Mouse (Mus musculus) small intestine, adult 2 months (tissue): ENCODE measurements at regions not wholly inside any gene's neighbourhood (a gene's known extent, or its start where the extent isn't known, plus 50 kb on each side); places are given as distances from the start of the nearest gene placed in this dataset.

Experiments
- H3K27ac ChIP-seq: fragments of 200-500 bp; 2 replicates; pipeline ENCODE4 v1.5.1; 2012; ENCODE audit warnings: low read depth, low read length, control low read depth, inconsistent platforms; ENCODE audit not compliant: insufficient read depth
- H3K27me3 ChIP-seq: fragments of 200-500 bp; 2 replicates; pipeline ENCODE4 v1.6.1; 2012; ENCODE audit warnings: mild to moderate bottlenecking, moderate library complexity, low read length, inconsistent platforms; ENCODE audit not compliant: control insufficient read depth, insufficient read depth
- H3K36me3 ChIP-seq: fragments of 200-500 bp; 2 replicates; pipeline ENCODE4 v1.6.1; 2012; ENCODE audit warnings: mild to moderate bottlenecking, low read length, control low read depth, inconsistent platforms; ENCODE audit not compliant: control insufficient read depth, insufficient read depth
- H3K4me1 ChIP-seq: fragments of 200-500 bp; 2 replicates; pipeline ENCODE4 v1.6.1; 2012; ENCODE audit warnings: low read length, inconsistent platforms, mixed read lengths; ENCODE audit not compliant: control insufficient read depth, insufficient read depth, insufficient read length
- H3K4me3 ChIP-seq: fragments of 200-500 bp; 2 replicates; pipeline ENCODE4 v1.5.1; 2012; ENCODE audit warnings: low read depth, mild to moderate bottlenecking, control low read depth, inconsistent platforms, low read length, moderate library complexity
- CTCF ChIP-seq: fragments of 200-500 bp; IDR thresholded peaks from 2 replicates; pipeline ENCODE4 v1.5.1; 2012; ENCODE audit warnings: low read depth, mild to moderate bottlenecking, control low read depth, inconsistent platforms, low read length, moderate library complexity, mixed read lengths; ENCODE audit not compliant: insufficient replicate concordance, insufficient read length; ENCODE audit errors: extremely low read depth
- POLR2A ChIP-seq: fragments of 200-500 bp; IDR thresholded peaks from 2 replicates; pipeline ENCODE4 v1.6.1; 2012; ENCODE audit warnings: low read depth, mild to moderate bottlenecking, control low read depth, inconsistent platforms, low read length, moderate library complexity
- WGBS: fragments of 180-500 bp; shearing (Covaris S2); methylation state at CpG from one replicate; pipeline ENCODE4 v1.1.7; 2018; 5-methylcytosine and 5-hydroxymethylcytosine counted together

DNA sequence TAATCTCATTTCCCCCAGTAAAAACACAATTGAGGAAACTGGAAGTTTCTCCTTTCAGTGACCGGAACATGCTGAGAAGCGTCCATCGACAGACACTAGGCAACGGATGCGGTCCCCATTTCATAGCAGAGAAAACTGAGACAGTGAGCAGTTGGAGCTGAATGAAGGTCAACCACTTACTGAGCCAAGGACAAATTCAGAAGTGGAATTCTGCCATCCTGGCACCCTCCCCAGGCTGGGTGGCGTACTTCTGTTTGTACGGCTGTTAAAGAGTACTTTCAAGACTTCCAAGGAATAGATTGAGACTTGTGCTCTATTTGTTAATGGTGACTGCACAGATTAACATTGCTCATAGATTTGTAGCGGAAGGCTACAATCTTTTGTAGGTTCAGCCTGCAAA lies 54.2 kb upstream of the Bhlhe40 start:
- TF ChIP-seq CTCF (no peak), POLR2A (no peak)
- 74% methylated on average over 8 of the region's 8 CpGs for WGBS
- no peak overlapping the region for H3K27ac ChIP-seq
- peaks cover 3% of the 10 kb centered on the region; the same call in 1 of the 2 replicates for H3K4me1 ChIP-seq
- no peak overlapping the region for H3K4me3 ChIP-seq
- no peaks in the 10 kb centered on the region for H3K27me3 ChIP-seq
- H3K36me3 ChIP-seq, result no peaks in the 10 kb centered on the region

DNA sequence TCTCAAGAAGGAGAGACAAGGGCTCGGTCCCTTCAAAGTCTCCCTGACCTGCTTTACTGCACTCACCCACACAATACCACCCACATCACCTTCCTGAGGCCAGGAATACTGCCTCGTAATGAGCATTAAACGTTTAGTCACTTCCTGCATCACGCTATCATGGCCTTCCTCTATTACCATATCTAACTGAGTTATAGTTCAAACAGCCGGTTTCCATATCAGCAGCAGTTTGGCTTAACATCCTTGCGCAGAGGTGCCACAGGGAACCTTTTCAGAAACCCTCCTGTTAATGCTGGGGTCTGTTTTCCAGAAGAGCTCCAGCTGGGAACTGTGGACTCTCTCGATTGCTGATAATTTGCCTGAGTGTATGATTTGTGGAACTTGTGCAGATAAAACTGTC lies 52.1 kb upstream of the Bhlhe40 start:
- TF ChIP-seq POLR2A, result no peak
- no peak for TF ChIP-seq CTCF
- peak overlapping the region; percentile 52 for H3K27ac ChIP-seq
- H3K36me3 ChIP-seq, result no peaks in the 10 kb centered on the region
- H3K4me1 ChIP-seq, result peaks cover 3% of the 10 kb centered on the region; the same call in 1 of the 2 replicates
- H3K4me3 ChIP-seq, result no peak overlapping the region
- no peaks in the 10 kb centered on the region for H3K27me3 ChIP-seq
- 16% methylated on average over 7 of the region's 7 CpGs for WGBS
